Mouse (Mus musculus) naive thymus-derived CD4-positive, alpha-beta T cell, adult 2 months (primary cell): ENCODE measurements around the gene Pxdc1.

Experiments
- DNase-seq: peaks from one replicate; pipeline ENCODE4 v3.0.0-alpha.2; 2011; ENCODE audit warnings: low read depth

Pxdc1 gene

DNA sequence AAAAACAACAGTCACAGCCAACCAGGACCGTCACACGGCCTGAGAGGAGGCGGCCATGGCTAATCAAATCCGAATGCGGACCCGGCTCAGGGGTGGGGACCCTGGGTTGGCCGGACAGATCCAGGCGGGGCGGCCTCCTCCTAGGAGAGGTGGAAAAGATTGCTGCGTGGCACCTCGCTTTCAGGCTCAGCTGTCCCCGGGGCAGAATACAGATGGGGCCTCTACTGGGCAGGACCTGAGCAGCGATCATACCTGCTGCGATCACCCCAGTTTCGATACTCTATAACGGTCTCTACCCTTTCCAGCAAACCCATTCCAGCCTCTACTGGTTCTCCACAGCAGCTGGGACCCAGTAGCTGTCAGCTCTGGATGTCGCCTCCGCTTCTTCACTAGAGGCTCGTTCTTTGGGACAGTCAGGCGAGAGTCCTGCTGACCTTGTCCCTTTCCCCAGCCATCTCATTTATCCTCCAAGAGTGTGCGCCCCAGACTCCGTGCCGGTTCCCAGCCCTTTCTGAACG lies 1.8 kb downstream of the Pxdc1 start:
- DNase-seq = no peak

DNA sequence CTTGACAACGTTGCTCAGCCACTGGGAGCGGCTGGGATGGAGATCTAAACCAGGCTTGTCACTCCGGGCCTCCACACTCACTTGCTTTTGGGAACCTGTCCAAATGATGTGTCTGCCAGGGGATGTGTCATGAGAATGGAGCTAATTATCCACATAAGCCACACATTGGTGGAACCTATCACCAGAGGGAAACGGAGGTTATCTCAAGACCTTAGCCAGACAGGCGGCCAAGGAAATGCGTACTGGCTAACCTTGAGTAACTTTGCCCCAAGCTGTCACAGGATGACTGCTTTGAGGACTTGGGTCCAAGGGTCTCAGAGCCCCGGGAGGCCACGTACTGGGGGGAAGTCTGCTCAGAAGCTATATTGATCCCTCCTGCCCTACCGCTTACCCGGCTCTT lies 2.3 kb downstream of the Pxdc1 start:
- no peak for DNase-seq

DNA sequence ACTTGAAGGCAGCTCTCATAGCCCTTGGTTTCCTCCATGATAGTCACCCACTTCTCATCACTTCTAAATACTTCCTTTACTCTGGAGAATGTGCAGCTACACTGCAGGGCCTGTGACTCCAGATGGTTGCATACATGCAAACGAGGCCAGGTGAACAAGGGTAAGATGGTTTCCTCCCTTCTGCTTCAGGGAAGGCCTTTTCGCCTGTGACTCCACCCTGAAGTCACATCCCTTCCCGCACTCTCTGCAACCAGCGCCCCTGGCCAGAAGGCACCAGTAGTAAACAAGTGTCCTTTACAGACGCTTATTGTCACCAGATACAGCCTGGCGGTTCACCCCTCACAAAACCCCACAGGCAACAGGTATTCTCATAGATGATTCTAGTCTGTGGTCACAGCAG lies 2.9 kb downstream of the Pxdc1 start:
- DNase-seq = no peak

DNA sequence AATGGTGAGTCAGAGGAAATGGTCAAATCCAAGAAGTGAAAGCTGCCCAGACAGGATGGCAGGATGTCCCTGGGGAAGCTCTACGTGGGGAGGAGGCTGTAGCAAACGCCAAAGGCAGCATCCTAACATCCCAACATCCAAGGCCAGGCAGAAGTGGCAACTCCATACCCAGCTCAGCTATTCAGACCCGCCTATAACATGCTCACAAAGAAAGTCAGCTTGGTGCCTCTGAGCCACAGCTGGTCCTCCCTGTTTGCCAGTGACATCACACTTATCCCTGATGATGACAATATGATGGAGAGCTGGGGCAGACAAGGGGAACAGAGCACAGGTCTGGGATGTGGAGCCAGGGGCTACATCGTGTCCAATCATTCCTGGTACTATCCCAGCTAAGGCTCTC lies 5.5 kb downstream of the Pxdc1 start:
- no peak for DNase-seq

DNA sequence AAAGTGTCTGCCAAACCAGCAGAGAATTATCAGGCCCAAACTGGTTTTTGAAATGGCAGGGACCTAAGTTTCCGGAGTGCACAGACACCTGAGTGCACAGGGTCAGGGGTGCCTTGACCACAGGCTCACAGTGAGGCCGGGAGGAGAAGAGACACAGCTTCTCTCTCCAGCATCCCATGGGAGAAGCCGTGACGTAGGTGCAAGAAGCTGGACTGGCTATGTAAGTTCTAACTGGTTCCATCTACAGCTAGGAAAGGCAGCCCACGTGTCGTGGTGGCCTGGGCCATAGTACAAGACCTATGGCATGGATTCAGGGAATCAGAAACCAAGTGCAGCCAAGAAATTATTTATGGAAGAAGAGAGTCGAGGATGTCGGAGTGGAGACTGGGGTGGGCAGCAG lies 6.1 kb downstream of the Pxdc1 start:
- DNase-seq = no peak

DNA sequence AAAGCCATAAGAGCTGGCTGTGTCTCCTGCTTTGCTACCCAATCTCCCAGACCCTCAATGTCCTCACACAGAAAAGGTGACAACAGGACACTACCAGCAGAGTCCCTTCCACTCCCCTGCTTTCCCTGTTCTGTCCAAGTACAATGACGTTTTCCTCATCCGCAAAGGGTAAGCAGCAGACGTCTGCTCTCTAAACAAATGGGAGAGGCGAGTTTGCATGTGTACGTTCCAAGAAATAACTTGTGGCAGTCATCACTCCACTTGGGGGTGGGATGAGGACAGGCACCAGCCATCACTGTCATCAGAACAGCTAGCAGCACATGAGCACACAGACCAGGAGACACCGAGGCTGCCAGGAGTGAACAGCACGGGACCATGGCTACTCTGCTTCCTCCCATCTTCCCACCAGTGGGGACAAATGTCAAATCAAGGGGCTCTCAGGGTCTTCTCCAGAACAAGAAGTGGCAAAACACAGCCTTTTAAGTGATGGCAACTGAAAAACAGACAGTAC lies 7.0 kb downstream of the Pxdc1 start:
- DNase-seq = no peak

DNA sequence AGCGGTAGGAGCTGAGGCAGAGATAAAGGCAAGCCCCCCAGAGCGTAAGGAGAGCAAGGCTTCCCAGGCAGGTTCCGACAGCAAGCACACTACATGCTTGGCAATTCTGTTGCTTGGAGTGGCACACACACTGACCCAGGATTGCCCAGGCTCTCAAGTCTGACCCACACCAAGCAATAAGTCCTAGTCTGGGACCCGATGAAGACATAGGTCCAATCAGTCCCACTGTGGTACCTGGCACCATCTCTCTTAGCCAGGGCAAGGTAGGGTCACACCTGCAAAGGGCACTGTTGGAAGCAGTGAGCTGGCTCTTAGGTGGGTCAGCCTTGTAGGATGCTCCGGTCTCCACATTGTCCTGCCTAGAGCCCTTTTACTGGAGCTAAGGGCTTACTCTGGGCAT lies 7.8 kb downstream of the Pxdc1 start:
- DNase-seq = no peak

DNA sequence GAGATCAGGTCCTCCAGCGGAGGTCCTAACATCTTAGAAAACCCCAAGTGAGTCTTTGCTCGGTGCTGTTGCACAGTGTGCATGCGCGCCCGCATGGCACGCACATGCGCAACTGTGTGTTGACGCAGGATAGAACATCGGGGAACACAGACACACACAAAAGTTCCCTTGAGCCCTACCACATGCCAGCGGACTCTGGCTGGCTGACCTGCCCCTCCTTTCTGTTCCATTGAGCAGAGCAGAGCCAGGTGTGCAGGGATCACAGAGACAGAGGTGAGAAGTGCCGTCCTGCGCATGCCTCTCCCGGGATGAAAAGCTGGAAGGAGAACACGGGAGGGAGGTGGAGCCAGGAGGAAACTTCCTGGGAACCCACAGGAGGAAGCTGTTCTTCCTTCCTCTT lies 8.9 kb downstream of the Pxdc1 start:
- no peak for DNase-seq

DNA sequence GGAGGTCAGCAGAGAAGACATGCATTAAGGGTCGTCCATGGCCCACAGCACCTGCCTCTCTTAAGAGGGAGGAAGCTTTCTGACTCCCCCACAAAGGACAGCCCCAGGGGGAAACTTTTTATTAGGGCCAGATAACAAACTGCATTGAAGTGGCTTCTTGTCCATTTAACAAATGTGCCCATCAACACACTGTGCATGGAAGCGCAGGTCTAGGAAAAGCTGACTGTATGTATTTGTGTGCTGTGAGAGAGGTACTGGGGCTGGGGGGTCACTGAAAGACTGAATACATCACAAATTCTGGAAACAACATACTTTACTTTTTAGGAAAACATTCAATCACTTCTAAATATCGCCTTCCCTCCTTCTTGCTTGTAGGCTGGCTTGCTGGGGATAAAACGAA lies 9.4 kb downstream of the Pxdc1 start:
- no peak for DNase-seq

DNA sequence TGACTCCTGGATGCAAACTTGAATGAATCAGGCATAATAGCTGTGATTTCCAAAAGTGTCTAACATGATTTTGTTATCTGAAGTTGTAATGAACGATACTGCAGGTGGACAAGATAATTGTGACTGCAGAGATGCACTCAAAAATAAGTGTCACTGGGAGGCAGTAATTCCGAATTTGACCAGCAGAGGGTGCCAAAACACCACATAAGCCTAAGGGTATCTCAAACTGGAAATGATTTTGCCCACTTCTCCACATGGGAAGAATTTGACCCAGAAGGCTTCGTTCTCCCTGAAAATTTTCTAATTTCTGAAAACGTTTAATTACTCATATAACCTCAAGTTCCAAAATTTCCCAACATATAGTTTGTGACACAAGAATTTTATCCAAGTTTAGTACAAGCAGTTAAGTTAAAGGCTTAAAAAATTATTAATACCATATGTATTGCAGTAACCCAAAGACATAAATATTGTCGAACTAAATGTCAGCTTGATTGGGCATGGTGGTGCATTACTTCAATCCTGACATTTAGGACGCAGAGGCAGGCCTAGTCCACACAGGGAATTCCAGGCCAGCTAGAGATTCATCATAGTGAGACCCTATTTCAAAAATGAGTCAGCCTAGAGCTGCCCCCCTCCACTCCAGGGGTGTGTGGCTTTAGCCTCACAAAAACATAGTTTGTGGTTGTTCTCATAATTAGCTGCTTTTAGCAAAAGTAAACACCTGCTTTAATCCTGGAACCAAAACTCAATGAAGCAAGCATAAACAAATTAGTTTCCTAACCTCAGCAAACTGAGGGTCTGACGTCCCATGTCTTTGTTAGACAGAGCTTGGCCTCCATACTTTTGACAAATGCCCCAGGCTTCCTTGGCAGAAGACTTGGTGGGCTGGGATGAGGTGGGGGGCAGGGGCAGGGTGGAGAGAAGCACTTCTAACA lies 10.1 kb downstream of the Pxdc1 start:
- peak; percentile 69 for DNase-seq

DNA sequence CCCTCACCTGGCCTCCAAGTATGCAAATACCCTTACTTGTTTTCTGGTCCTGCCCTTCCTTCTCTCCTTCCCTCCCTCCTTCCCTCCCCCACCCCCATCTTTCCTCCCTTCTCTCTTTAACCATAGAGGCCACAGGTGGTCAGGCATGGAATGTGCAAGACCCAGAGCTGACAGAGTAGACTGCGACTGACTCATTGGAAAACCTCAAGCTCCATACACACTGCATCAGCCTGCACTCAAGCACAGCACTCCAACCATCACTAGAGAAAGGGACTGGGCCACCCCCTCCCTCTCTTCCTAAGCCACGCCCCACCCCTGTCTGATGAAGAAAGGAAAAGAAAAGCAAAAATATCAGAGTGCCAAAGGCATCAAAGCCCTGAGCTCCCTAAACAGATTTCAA lies 12.2 kb downstream of the Pxdc1 start:
- DNase-seq = no peak

DNA sequence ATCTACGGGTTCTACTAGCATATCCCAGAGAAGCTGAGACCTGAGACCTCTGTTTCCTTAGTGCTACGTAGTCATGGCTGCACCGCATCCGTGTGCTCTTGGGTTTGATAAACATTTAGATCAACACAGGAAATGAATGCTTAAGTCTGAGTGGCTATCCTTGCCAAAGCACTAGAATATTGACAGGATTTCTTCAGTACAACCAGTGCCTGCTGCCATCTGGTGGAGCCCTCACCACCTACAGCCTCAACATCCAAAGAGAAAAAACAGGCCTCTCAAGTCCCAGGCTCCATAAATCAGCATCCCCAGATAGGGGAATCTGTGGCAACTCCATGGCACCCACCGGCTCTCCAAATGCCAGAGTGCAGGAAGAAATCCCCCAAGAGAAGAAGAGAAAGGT lies 17.3 kb downstream of the Pxdc1 start:
- peak; percentile 5 for DNase-seq

DNA sequence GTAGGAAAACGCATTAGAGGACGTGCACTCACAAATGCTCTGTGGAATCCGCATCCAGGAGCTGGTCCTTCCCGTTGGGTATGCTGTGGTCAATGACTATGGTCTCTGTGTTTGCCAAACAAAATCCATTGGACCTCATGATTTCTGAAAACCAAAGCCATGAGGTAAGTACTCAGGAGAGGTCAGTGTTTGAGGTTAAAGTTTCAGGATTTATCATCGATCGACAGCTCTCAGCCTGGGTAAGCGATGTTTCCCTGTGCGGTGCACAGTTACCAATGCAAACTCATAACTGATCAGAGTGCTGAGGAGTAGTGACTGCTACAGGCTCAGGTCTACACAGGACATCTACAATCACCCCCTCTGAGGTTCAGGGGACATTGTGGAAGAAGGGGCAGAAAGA lies 23.0 kb downstream of the Pxdc1 start:
- DNase-seq = no peak

DNA sequence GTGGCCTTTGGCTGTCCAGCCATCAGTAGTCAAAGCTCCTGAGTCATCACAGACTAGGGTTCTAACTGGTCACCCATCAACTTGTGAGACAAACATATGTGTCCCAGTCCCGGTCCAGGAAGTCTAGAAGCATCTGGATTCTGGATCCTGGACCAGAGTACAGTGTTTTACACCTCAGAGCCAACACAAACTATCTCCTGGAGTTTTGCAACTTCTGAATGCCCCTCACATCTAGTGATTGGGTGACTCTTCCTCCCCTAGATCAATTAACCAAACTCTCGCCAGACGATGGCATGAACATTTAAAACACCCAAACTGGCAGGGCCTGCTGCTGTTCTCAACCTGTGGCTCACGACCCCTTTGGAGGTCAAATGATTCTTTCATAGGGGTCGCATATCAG lies 23.5 kb downstream of the Pxdc1 start:
- DNase-seq = no peak

DNA sequence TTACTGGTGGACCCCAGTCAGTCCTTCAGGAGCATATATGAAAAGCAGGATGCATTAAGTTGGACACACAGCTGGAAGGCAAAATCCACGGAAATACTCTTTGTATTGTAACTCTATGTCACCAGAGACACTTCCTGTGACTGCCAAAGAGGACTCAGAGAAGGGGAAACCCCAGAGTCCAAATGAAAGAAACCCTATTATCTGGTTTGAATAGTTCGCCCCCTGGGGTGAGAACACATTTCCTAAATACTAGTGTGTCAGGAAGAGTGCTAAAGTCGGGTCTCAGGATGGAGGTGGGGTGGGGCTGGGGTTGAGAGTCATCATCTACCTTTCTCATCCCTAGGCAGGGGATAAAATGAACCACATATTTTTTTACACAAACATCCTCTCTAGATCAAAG lies 25.8 kb downstream of the Pxdc1 start:
- DNase-seq = no peak

DNA sequence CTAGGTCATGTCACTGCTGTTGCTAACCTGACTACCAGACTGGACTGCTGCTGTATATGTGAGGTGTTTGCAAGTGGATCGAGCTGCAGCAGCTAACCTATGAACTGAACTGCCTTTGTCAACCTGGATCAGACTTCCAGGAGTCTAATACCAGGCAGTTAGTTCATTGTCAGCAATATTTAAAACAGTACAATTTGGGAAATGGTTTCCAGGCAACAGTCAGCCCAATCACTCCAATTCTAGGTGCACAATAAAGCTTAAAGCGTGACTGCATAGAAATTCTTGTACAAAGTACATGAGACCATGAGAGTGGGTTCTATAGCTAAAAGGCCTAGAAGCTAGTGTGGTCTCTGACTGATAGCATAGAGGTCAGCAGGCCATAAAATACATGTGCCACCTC lies 28.9 kb downstream of the Pxdc1 start:
- DNase-seq = no peak

DNA sequence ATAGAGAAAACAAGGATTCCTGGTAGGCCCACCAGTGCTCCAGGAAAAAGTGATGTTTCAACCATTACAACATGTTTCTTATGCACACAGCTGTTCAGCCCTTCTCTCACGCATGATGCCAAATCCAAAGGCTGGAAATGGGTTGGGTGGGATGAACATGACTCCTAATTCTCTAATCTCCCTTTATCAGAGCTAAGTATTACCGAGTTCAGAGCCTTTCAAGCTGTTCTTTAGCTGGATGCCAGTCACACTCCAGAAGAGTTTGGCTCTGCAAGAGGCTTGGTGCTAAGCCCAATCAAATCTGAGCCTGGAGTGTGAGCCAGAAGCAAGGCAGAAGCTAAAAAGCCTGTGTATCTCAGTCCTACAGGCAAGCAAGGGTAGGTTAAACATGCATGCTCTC lies 40.9 kb downstream of the Pxdc1 start:
- no peak for DNase-seq

DNA sequence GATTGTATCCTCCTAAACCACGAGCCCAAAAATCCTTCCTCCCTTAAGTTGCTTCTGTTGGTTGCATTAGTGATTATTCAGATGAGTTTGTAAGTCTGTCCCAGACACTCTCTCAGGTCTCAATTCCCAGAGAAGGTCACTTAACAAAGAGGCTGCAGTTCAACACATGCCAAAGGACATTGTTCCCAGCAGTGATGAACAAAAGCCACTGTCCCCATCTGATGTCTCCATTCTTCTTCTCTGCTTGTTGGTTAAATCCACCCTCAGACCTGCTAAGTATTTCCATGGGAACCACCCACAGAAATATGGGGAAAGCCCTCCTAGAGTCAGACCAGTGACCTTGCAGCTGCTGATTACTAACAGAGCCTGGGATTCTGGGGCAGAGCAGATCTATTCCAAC lies 43.6 kb downstream of the Pxdc1 start:
- no peak for DNase-seq

DNA sequence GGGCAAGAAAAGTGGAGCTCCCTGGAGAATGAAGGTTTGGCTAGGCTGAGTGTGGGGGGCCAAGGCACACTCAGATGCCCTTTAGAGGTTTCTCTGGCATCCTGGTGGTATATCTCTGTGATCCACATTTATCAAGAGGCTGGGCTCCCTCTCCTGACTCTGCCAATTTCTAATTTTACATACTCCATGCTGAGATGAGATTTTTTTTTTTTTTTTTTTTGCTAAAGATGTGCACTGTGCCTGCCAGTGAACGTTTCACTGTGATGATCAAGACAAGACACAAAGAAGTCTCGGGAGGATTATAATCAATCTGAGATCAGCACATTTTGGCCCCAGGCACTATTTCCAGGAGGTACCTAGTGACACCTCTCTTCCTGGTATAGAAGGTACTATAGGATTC lies 46.2 kb downstream of the Pxdc1 start:
- DNase-seq = no peak

DNA sequence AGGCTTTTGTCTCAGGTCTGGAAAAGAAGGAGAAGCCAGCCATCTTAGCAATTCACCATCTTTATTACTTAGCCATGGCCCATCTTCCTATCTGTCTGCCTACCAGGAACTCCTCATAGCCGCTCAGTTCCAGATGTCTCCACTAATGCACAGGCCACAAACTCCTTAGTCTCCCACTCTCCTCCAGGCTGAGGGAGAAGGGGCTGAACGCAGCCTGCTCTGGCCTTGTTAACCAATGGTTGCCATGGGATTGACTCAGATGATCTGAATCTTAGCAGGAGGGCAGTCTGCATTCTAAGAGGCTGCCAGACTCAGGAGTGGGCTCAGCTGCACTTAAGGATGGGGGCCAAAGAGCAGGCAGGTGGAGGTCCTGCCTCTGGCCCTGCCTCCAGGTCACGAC lies 47.4 kb downstream of the Pxdc1 start:
- no peak for DNase-seq

DNA sequence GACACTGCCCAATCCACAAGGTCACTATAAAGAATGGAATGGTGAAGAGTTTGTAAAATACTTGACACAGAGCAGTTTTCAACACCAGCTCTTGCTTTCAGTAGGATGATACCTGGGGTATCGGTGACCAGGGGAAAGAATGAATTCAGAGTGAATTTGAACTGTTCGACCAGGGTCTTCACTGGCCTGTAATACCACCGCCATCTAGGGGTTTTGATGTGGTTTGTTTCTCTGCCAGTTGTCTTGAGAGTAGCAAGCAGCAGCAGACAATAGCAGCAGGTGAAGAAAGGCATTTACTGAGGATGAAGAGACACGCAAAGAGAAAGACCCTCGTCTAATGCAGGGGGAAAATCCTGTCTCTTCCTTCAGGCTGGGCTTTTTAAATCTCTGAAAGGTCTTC lies 48.1 kb downstream of the Pxdc1 start:
- no peak for DNase-seq

DNA sequence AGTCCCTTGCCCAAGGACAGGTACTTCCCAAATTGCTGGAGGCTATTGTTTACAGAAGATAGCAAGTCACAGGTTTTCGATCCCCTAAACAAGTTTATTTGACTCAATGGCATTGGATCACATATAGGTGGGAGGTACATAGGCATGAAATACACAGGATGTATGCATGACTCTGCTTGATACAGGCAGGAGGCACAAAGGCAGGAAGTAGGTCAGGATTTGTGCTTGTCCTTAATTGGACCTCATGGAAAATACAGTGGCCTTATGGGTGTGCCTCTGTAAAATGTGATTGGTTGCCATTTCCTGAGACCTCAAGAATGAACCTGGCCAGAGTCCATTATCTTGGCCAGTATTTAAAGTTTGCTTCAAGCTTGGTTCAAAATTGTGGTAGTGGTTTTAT lies 48.9 kb downstream of the Pxdc1 start:
- no peak for DNase-seq

DNA sequence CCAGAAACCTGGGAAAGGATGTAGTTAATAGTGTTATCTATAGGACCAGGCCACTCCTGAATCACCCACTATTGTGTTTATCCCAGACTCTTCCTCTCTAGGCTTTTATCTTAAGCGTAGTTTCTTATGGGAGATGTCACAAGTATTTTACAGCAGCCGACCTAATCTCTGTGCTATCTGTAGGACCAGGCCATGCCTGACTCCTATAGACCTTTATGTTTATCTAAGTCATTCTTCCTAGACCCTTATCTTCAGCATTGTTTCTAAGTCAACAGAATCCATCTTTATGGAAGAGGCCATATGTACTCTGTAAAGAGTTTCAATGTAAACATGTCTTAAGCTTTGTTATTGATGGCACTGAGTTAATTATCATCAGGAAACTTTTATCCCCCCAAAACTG lies 50.5 kb downstream of the Pxdc1 start:
- no peak for DNase-seq

DNA sequence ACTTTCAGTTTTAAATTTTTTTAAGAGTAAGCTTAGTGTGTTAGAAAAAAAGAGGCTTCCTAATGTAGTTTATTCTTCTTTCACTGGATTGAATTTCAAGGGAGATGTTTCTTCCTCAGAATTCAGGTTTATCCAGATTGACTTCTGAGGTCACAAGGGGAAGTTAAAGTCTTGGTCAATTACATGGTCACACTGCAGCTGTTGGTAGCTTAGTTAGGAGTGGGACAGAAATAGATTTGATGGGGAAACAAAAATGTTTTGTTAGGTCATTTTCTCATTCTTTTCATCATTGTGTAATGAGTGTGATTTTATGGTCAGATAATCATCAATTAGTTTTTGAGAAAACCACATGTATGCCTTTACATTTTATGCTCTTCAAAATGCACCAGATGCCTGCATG lies 56.5 kb downstream of the Pxdc1 start:
- no peak for DNase-seq
